ENCODE assay signal across 15 mouse cellular contexts in the genomic region with DNA sequence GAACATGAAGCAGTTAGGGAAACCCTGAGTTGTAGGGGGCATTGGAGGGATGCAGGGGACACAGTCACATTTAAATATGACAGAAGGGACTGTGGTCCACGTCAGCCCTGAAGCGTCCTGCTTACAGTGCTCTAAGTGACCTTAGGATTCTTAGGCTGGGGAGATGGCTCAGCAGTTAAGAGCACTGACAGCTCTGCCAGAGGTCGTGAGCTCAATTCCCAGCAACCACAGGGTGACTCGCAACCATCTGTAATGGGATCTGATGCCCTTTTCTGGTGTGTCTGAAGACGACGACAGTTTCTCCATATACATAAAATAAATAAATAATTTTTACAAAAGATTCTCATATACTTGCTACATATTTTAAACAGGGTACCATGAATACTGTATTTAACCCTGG.
"Had no signal": no experiment of that assay in that cellular context is flagged by ENCODE, and none has a peak within 500 bp of the region (broad histone marks: within the 10 kb centered on the region; RNA-seq: fewer than 3 reads in every experiment).

No protein-coding gene starts in this region.

- H3K9ac ChIP-seq: lung, embryonic 14.5 days; midbrain, embryonic 13.5 days; midbrain, embryonic 15.5 days; neural tube, embryonic 13.5 days; neural tube, embryonic 15.5 days; stomach, embryonic 15.5 days had no signal

- ATAC-seq: midbrain, embryonic 13.5 days; midbrain, embryonic 15.5 days had no signal

- DNase-seq: lung, adult 18-20 months; lung, embryonic 14.5 days; lung, postnatal 10 days; lung, postnatal 4 days; retina, postnatal 1 day; right cerebral cortex, adult 18-20 months; thymus, adult 2 months; thymus, postnatal 25 days had no signal

- H3K4me2 ChIP-seq: lung, embryonic 14.5 days; midbrain, embryonic 13.5 days; midbrain, embryonic 15.5 days; neural tube, embryonic 13.5 days; neural tube, embryonic 15.5 days; stomach, embryonic 15.5 days had no signal

- H3K27me3 ChIP-seq: midbrain, embryonic 15.5 days; neural tube, embryonic 13.5 days; neural tube, embryonic 15.5 days; stomach, embryonic 15.5 days had no signal

- H3K36me3 ChIP-seq: stomach, embryonic 15.5 days had no signal

- H3K27ac ChIP-seq: midbrain, embryonic 10.5 days; midbrain, embryonic 13.5 days; midbrain, embryonic 15.5 days; neural tube, embryonic 13.5 days; neural tube, embryonic 15.5 days; stomach, embryonic 15.5 days; stomach, postnatal 0 days had no signal

- H3K4me3 ChIP-seq: midbrain, embryonic 10.5 days; midbrain, embryonic 13.5 days; midbrain, embryonic 15.5 days; neural tube, embryonic 13.5 days; neural tube, embryonic 15.5 days; stomach, embryonic 15.5 days had no signal

- H3K9me3 ChIP-seq: midbrain, embryonic 10.5 days; midbrain, embryonic 13.5 days; midbrain, embryonic 15.5 days; neural tube, embryonic 13.5 days; neural tube, embryonic 15.5 days; stomach, embryonic 15.5 days had no signal
